Mouse (Mus musculus): ENCODE results near the gene Gypa.

GRCm38 (mm10) chr8:80491562-80491961, 2.0 kb upstream of the Gypa start:
- no peak for TF ChIP-seq HCFC1 (IDR thresholded peaks at IDR 0.05; ENCODE audit: borderline replicate concordance, insufficient read depth, low read length)
- TF ChIP-seq ZNF384 (IDR thresholded peaks at IDR 0.05; ENCODE audit: low read depth, low read length): no peak
- TF ChIP-seq MAFK (IDR thresholded peaks at IDR 0.05; ENCODE audit: insufficient read depth, low read depth, low read length): no peak

Data from ES-E14 (cell line).